Mouse (Mus musculus): ENCODE results near the gene Gstt3. TPM values are rescaled to one million over a fixed set of nuclear protein-coding genes. Genes with fewer than 3 reads are reported as not detected.

The Gstt3 gene
- polyA plus RNA-seq, 1 experiment from 2014 or later: 5.1 TPM

- H3K4me2 ChIP-seq (replicated peaks): peak overlapping the region; percentile 77
- peaks cover 9% of the 10 kb centered on the region for H3K27me3 ChIP-seq
- peak overlapping the region; percentile 37 for H3K9ac ChIP-seq
- peak overlapping the region; percentile 37 for H3K4me3 ChIP-seq
- no peaks in the 10 kb centered on the region for H3K36me3 ChIP-seq
- WGBS: 2% methylated on average over 12 of the region's 12 CpGs
- H3K4me1 ChIP-seq: peaks cover 12% of the 10 kb centered on the region
- H3K9me3 ChIP-seq (replicated peaks): no peaks in the 10 kb centered on the region
- no peak overlapping the region for H3K27ac ChIP-seq
- peak; percentile 35; the same call in 1 of the 2 replicates for ATAC-seq (ENCODE audit: low FRiP score)
These were observed 16.5 kb upstream of the Gstt3 start for GRCm38 (mm10) chr10:75797619-75798175.

- 42% methylated on average over 11 of the region's 11 CpGs for WGBS
These were observed 15.7 kb upstream of the Gstt3 start for GRCm38 (mm10) chr10:75796731-75797516.

DNA sequence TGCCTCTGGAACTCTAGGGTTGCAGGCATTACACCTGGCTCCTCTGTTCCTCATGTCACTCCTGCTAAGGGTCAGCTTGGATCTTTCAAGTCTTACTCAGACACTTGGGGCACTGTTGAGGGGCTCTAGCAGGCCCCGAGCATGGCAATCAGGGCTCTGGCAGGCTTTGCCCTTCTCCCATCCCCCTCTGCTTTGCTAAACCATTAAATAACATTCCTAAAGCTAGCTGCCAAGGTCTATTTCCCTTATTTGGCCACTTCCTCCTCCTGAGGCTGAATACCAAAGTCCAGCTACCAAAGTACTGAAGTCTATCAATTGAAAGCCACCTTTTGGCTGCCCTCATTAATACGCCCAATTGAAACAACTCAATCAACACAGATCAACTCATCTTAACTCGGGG lies 13.7 kb upstream of the Gstt3 start:
- Histone ChIP-seq H3K27me3 (peaks cover 9% of the 10 kb centered on the region), H3K4me3 (no peak overlapping the region), H3K9me3 (replicated peaks) (no peaks in the 10 kb centered on the region), H3K27ac (no peak overlapping the region), H3K36me3 (no peaks in the 10 kb centered on the region), H3K4me2 (replicated peaks) (no peak overlapping the region), H3K9ac (no peak overlapping the region), H3K4me1 (peaks cover 16% of the 10 kb centered on the region)
- WGBS: 45% methylated on average over 3 of the region's 3 CpGs
- ATAC-seq (ENCODE audit: low FRiP score): no peak

More at GRCm38 (mm10) chr10:75796731-75797516, 15.7 kb upstream of the Gstt3 start:
- H3K9me3 ChIP-seq (replicated peaks): no peaks in the 10 kb centered on the region
- H3K36me3 ChIP-seq: no peaks in the 10 kb centered on the region
- no peak overlapping the region for H3K27ac ChIP-seq
- peak overlapping the region; percentile 77 for H3K4me2 ChIP-seq (replicated peaks)
- peaks cover 9% of the 10 kb centered on the region for H3K27me3 ChIP-seq
- H3K4me3 ChIP-seq: peak overlapping the region; percentile 37
- peaks cover 12% of the 10 kb centered on the region for H3K4me1 ChIP-seq
- H3K9ac ChIP-seq: peak overlapping the region; percentile 37
- no peak for ATAC-seq (ENCODE audit: low FRiP score)

- Histone ChIP-seq H3K4me2 (replicated peaks) (no peak overlapping the region), H3K9ac (no peak overlapping the region), H3K9me3 (replicated peaks) (no peaks in the 10 kb centered on the region), H3K27me3 (peaks cover 4% of the 10 kb centered on the region), H3K4me3 (no peak overlapping the region), H3K4me1 (0 out of 2 replicates have a peak, but pooled peaks cover 4% of the 10 kb centered on the region), H3K36me3 (no peaks in the 10 kb centered on the region), H3K27ac (no peak overlapping the region)
- ATAC-seq (ENCODE audit: low FRiP score): no peak
- WGBS: 21% methylated on average over 7 of the region's 7 CpGs
These were observed 9.6 kb upstream of the Gstt3 start for GRCm38 (mm10) chr10:75790773-75791172.

- Histone ChIP-seq H3K27ac (no peak overlapping the region), H3K9ac (no peak overlapping the region), H3K4me2 (replicated peaks) (no peak overlapping the region), H3K36me3 (no peaks in the 10 kb centered on the region), H3K27me3 (peaks cover 4% of the 10 kb centered on the region), H3K9me3 (replicated peaks) (no peaks in the 10 kb centered on the region), H3K4me3 (no peak overlapping the region), H3K4me1 (0 out of 2 replicates have a peak, but pooled peaks cover 4% of the 10 kb centered on the region)
- 93% methylated on average over 5 of the region's 5 CpGs for WGBS
- no peak for ATAC-seq (ENCODE audit: low FRiP score)
These were observed 8.6 kb upstream of the Gstt3 start for GRCm38 (mm10) chr10:75789841-75790240.

- H3K4me3 ChIP-seq: no peak overlapping the region
- no peak overlapping the region for H3K9ac ChIP-seq
- no peaks in the 10 kb centered on the region for H3K36me3 ChIP-seq
- 79% methylated on average over 6 of the region's 6 CpGs for WGBS
- H3K27ac ChIP-seq: no peak overlapping the region
- no peaks in the 10 kb centered on the region for H3K9me3 ChIP-seq (replicated peaks)
- peaks cover 3% of the 10 kb centered on the region for H3K27me3 ChIP-seq
- H3K4me2 ChIP-seq (replicated peaks): no peak overlapping the region
- 0 out of 2 replicates have a peak, but pooled peaks cover 4% of the 10 kb centered on the region for H3K4me1 ChIP-seq
- no peak for ATAC-seq (ENCODE audit: low FRiP score)
These were observed 8.0 kb upstream of the Gstt3 start for GRCm38 (mm10) chr10:75789081-75789735.

- Histone ChIP-seq H3K36me3 (no peaks in the 10 kb centered on the region), H3K9ac (no peak overlapping the region), H3K4me2 (replicated peaks) (no peak overlapping the region), H3K4me1 (0 out of 2 replicates have a peak, but pooled peaks cover 4% of the 10 kb centered on the region), H3K4me3 (no peak overlapping the region), H3K27me3 (peaks cover 8% of the 10 kb centered on the region; the same call in 1 of the 2 replicates), H3K27ac (no peak overlapping the region), H3K9me3 (replicated peaks) (no peaks in the 10 kb centered on the region)
- WGBS: 91% methylated on average over 8 of the region's 8 CpGs
- no peak for ATAC-seq (ENCODE audit: low FRiP score)
These were observed 7.1 kb upstream of the Gstt3 start for GRCm38 (mm10) chr10:75788277-75788676.

DNA sequence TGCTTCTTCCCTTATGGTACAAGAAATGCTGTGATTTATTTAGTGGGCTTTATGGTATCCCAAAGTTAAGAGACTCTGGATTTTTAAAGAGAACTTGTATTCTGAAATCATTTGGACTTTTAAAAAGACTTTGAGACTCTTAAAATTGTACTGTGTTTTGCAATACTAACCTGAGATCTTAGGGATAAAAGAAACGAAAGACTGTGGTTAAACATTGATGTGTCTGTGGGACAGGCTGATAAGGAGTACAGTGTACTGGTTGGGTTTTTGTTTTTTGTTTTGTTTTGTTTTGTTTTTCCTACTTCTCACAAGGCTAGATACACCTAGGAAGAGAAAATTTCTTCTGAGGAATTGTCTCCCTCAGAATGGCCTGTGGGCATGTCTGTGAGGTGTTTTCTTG lies 4.2 kb upstream of the Gstt3 start:
- peaks cover 32% of the 10 kb centered on the region for H3K27me3 ChIP-seq
- H3K4me1 ChIP-seq: peaks cover 8% of the 10 kb centered on the region
- H3K9me3 ChIP-seq (replicated peaks): no peaks in the 10 kb centered on the region
- H3K9ac ChIP-seq: no peak overlapping the region
- H3K4me3 ChIP-seq: no peak overlapping the region
- no peak overlapping the region for H3K27ac ChIP-seq
- H3K4me2 ChIP-seq (replicated peaks): no peak overlapping the region
- 94% methylated on average over 1 of the region's 1 CpGs for WGBS
- no peak for ATAC-seq (ENCODE audit: low FRiP score)
- no peaks in the 10 kb centered on the region for H3K36me3 ChIP-seq

DNA sequence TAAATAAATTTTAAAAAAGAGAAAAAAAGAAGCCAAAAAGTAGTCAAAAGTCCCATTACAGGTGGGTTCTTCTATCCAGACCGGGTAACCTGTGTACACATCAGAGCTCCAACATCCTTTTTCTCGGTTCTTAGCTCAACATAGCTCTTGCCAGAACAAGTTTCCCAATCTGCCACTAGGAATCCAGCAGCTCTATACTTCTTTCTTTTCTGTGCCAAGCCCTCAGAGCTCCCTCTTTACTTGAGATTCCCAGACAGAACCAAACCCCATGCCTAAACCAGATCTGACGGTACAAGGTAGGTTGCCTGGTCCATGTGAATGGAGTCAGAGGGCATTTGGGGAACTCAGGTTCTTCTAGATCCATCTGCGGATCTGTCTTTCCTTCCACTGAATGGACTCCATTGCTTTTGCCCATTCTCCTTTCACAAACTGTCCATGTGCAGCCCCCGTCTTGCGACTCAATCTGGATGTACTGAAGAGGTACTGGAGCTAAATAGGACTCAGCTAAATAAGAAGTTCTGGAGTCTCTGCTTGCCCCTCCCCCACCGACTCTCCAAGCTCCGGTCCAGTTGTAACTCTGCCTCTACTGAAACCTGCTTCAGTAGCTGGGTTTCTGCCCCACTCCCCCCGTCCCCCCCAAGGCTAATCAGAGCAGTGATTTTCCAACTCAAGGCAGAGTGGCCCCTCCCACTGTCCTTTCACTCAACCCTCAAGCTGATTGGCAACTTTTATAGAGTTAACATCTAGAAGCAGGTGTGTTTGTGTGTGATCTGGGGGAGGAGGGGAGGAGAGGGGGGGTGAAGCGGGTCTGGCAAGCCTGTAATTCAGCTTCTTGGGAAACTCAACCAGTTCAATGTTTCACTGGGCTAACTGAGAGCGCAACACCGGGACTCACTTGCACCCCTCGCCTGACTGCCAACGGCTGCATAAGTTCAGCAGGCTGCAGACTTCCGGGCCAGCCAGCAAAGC lies 1.7 kb downstream of the Gstt3 start:
- peaks cover 63% of the 10 kb centered on the region for H3K27me3 ChIP-seq
- no peak overlapping the region for H3K9ac ChIP-seq
- H3K9me3 ChIP-seq (replicated peaks): no peaks in the 10 kb centered on the region
- H3K27ac ChIP-seq: no peak overlapping the region
- H3K4me1 ChIP-seq: peaks cover 9% of the 10 kb centered on the region
- 43% methylated on average over 15 of the region's 15 CpGs for WGBS
- no peak for ATAC-seq (ENCODE audit: low FRiP score)
- H3K4me3 ChIP-seq: no peak overlapping the region
- H3K36me3 ChIP-seq: no peaks in the 10 kb centered on the region
- H3K4me2 ChIP-seq (replicated peaks): 0 out of 2 replicates have a peak overlapping the region, but pooled peaks have one; percentile 2

GRCm38 (mm10) chr10:75777885-75778284 lies 3.3 kb downstream of the Gstt3 start:
- Histone ChIP-seq H3K4me1 (peaks cover 9% of the 10 kb centered on the region), H3K36me3 (no peaks in the 10 kb centered on the region), H3K27ac (no peak overlapping the region), H3K4me2 (replicated peaks) (no peak overlapping the region), H3K9ac (no peak overlapping the region), H3K4me3 (no peak overlapping the region), H3K27me3 (peaks cover 56% of the 10 kb centered on the region), H3K9me3 (replicated peaks) (no peaks in the 10 kb centered on the region)
- 74% methylated on average over 2 of the region's 2 CpGs for WGBS
- no peak for ATAC-seq (ENCODE audit: low FRiP score)

- ATAC-seq (ENCODE audit: low FRiP score): no peak
- H3K27me3 ChIP-seq: peaks cover 43% of the 10 kb centered on the region
- H3K4me3 ChIP-seq: no peak overlapping the region
- peaks cover 16% of the 10 kb centered on the region for H3K4me1 ChIP-seq
- 84% methylated on average over 6 of the region's 6 CpGs for WGBS
- no peaks in the 10 kb centered on the region for H3K36me3 ChIP-seq
- H3K9me3 ChIP-seq (replicated peaks): no peaks in the 10 kb centered on the region
- H3K4me2 ChIP-seq (replicated peaks): no peak overlapping the region
- H3K27ac ChIP-seq: no peak overlapping the region
- H3K9ac ChIP-seq: no peak overlapping the region
These were observed 4.7 kb downstream of the Gstt3 start for GRCm38 (mm10) chr10:75776562-75776961.

Measured in hindbrain, embryonic 12.5 days (tissue).